Mouse (Mus musculus): ENCODE measurements around the gene Zfp592. TPM values are rescaled to one million over a fixed set of nuclear protein-coding genes. Genes with fewer than 3 reads are reported as not detected.

Gene Zfp592
- total and polyA plus RNA-seq, 3 experiments: 12.9 to 33.0 TPM; not detected in 1

GRCm38 (mm10) chr7:81093420-81093965 lies 100.0 kb downstream of the Zfp592 start:
- TF ChIP-seq CHD2 (IDR thresholded peaks at IDR 0.05; ENCODE audit: low read length) (no peak), KAT2A (conservative IDR thresholded peaks at IDR 0.05; ENCODE audit: low read depth, low read length) (no peak), MXI1 (IDR thresholded peaks at IDR 0.05; ENCODE audit: low read depth, low read length) (no peak), MAFK (IDR thresholded peaks at IDR 0.05; ENCODE audit: borderline replicate concordance, low read depth, low read length) (no peak), MAZ (IDR thresholded peaks at IDR 0.05; ENCODE audit: low read depth, low read length) (no peak), MYB (IDR thresholded peaks at IDR 0.05; ENCODE audit: low read depth, low read length) (no peak), ZKSCAN1 (IDR thresholded peaks at IDR 0.05; ENCODE audit: low read depth, low read length) (no peak), UBTF (IDR thresholded peaks at IDR 0.05; ENCODE audit: borderline replicate concordance, insufficient read depth, low read depth, low read length) (no peak), JUND (IDR thresholded peaks at IDR 0.05; ENCODE audit: low read depth, low read length) (no peak)
- no peak overlapping the region for H3K4me3 ChIP-seq (ENCODE audit: control insufficient read depth in 1 of 2, insufficient read depth in 1 of 2, low read depth in 2 of 2, low read length in 2 of 2)
- H3K79me2 ChIP-seq (ENCODE audit: control insufficient read depth, insufficient read depth, low read length, poor library complexity): no peaks in the 10 kb centered on the region
- H3K36me3 ChIP-seq (ENCODE audit: control insufficient read depth in 1 of 2, insufficient read depth in 2 of 2, low read length in 2 of 2): no peaks in the 10 kb centered on the region
- H3K4me1 ChIP-seq (ENCODE audit: control insufficient read depth in 1 of 2, insufficient read depth in 2 of 2, low read length in 2 of 2): no peaks in the 10 kb centered on the region
- no peak for DNase-seq (ENCODE audit: low read depth, low spot score)
- H3K9me3 ChIP-seq (replicated peaks; ENCODE audit: insufficient read depth, low read length): no peaks in the 10 kb centered on the region
- H3K27me3 ChIP-seq (ENCODE audit: control insufficient read depth in 1 of 2, insufficient read depth in 2 of 2, low read length in 2 of 2): peaks cover 2 to 7% of the 10 kb centered on the region in 2 experiments; a peak in 3 of 4 replicates
- no peak overlapping the region for H3K27ac ChIP-seq (ENCODE audit: control insufficient read depth, low read depth, low read length)
- H3K9ac ChIP-seq (ENCODE audit: control insufficient read depth, low read depth, low read length, poor library complexity, severe bottlenecking): no peak overlapping the region

- Histone ChIP-seq H3K79me2 (ENCODE audit: control insufficient read depth, insufficient read depth, low read length, poor library complexity) (no peaks in the 10 kb centered on the region), H3K27ac (ENCODE audit: control insufficient read depth, low read depth, low read length) (no peak overlapping the region), H3K9me3 (replicated peaks; ENCODE audit: insufficient read depth, low read length) (no peaks in the 10 kb centered on the region), H3K27me3 (ENCODE audit: control insufficient read depth in 1 of 2, insufficient read depth in 2 of 2, low read length in 2 of 2) (peaks cover 2 to 9% of the 10 kb centered on the region in 2 experiments; a peak in 3 of 4 replicates), H3K36me3 (ENCODE audit: control insufficient read depth in 1 of 2, insufficient read depth in 2 of 2, low read length in 2 of 2) (no peaks in the 10 kb centered on the region), H3K9ac (ENCODE audit: control insufficient read depth, low read depth, low read length, poor library complexity, severe bottlenecking) (no peak overlapping the region), H3K4me1 (ENCODE audit: control insufficient read depth in 1 of 2, insufficient read depth in 2 of 2, low read length in 2 of 2) (no peaks in the 10 kb centered on the region), H3K4me3 (ENCODE audit: control insufficient read depth in 1 of 2, insufficient read depth in 1 of 2, low read depth in 2 of 2, low read length in 2 of 2) (no peak overlapping the region)
- DNase-seq (ENCODE audit: low read depth, low spot score): no peak
- TF ChIP-seq NRF1 (IDR thresholded peaks at IDR 0.05; ENCODE audit: insufficient read depth, low read depth, low read length, poor library complexity, severe bottlenecking) (no peak), JUND (IDR thresholded peaks at IDR 0.05; ENCODE audit: low read depth, low read length) (no peak), TCF12 (IDR thresholded peaks at IDR 0.05; ENCODE audit: low read depth, low read length) (no peak), MAX (IDR thresholded peaks at IDR 0.05; ENCODE audit: low read length) (no peak), E2F4 (IDR thresholded peaks at IDR 0.05; ENCODE audit: borderline replicate concordance, low read depth, low read length) (no peak), MAFK (IDR thresholded peaks at IDR 0.05; ENCODE audit: borderline replicate concordance, low read depth, low read length) (no peak), CHD2 (IDR thresholded peaks at IDR 0.05; ENCODE audit: low read length) (no peak), GABPA (IDR thresholded peaks at IDR 0.05; ENCODE audit: low read depth, low read length) (no peak), ETS1 (IDR thresholded peaks at IDR 0.05; ENCODE audit: low read depth, low read length) (no peak), BHLHE40 (IDR thresholded peaks at IDR 0.05; ENCODE audit: borderline replicate concordance, low read depth, low read length) (no peak), POLR2A (IDR thresholded peaks at IDR 0.05; ENCODE audit: control insufficient read depth in 1 of 2, insufficient read depth in 1 of 2, low read depth in 1 of 2, low read length in 2 of 2, poor library complexity in 1 of 2) (no peak)
These were observed 100.8 kb downstream of the Zfp592 start for GRCm38 (mm10) chr7:81094104-81094757.

Other genes with a start within 250 kb of the Zfp592 start
- gene Iqgap1, start 167.7 kb upstream of the Zfp592 start, total RNA-seq (2012; rRNA removed): 20.6 and 29.4 TPM in 2 replicates
- gene Iqgap1, start 167.7 kb upstream of the Zfp592 start, polyA plus RNA-seq (2012; ENCODE audit: insufficient read depth in 1 of 2, insufficient read length in 2 of 2, low read depth in 1 of 2, low replicate concordance in 2 of 2, missing spikeins in 1 of 2): 10 to 100 TPM; 58.8 to 87.9 TPM
- gene Zscan2, start 132.8 kb upstream of the Zfp592 start, total RNA-seq (2012; rRNA removed): 1.1 and 1.2 TPM in 2 replicates
- gene Zscan2, start 132.8 kb upstream of the Zfp592 start, polyA plus RNA-seq (2012; ENCODE audit: insufficient read depth in 1 of 2, insufficient read length in 2 of 2, low read depth in 1 of 2, low replicate concordance in 2 of 2, missing spikeins in 1 of 2): 1 to 10 TPM in 1 of 2 experiments, not detected in 1; 2.4 TPM
- 58.0 and 67.0 TPM in 2 replicates for gene Wdr73, start 92.4 kb upstream of the Zfp592 start, total RNA-seq (2012; rRNA removed)
- gene Wdr73, start 92.4 kb upstream of the Zfp592 start, polyA plus RNA-seq (2012; ENCODE audit: insufficient read depth in 1 of 2, insufficient read length in 2 of 2, low read depth in 1 of 2, low replicate concordance in 2 of 2, missing spikeins in 1 of 2): 10 to 100 TPM in 1 of 2 experiments, not detected in 1; 57.8 TPM
- gene Nmb, start 88.6 kb upstream of the Zfp592 start, total RNA-seq (2012; rRNA removed): 4.4 and 4.7 TPM in 2 replicates
- gene Nmb, start 88.6 kb upstream of the Zfp592 start, polyA plus RNA-seq (2012; ENCODE audit: insufficient read depth in 1 of 2, insufficient read length in 2 of 2, low read depth in 1 of 2, low replicate concordance in 2 of 2, missing spikeins in 1 of 2): 1 to 10 TPM in 1 of 2 experiments, not detected in 1; 4.6 TPM
- gene Sec11a, start 45.9 kb upstream of the Zfp592 start, total RNA-seq (2012; rRNA removed): 132 and 144 TPM in 2 replicates
- gene Sec11a, start 45.9 kb upstream of the Zfp592 start, polyA plus RNA-seq (2012; ENCODE audit: insufficient read depth in 1 of 2, insufficient read length in 2 of 2, low read depth in 1 of 2, low replicate concordance in 2 of 2, missing spikeins in 1 of 2): 100 to 1,000 TPM in 1 of 2 experiments, not detected in 1; 114 TPM
- gene Alpk3, start 63.9 kb downstream of the Zfp592 start, total RNA-seq (2012; rRNA removed): under 0.01 TPM in 1 of 2 replicates, not detected in the other
- gene Alpk3, start 63.9 kb downstream of the Zfp592 start, polyA plus RNA-seq (2012; ENCODE audit: insufficient read depth in 1 of 2, insufficient read length in 2 of 2, low read depth in 1 of 2, low replicate concordance in 2 of 2, missing spikeins in 1 of 2): under 1 TPM in 1 of 2 experiments, not detected in 1; 0.03 TPM
- not detected in 2 replicates for gene Slc28a1, start 121.1 kb downstream of the Zfp592 start, total RNA-seq (2012; rRNA removed)
- not detected for gene Slc28a1, start 121.1 kb downstream of the Zfp592 start, polyA plus RNA-seq (2012; ENCODE audit: insufficient read depth in 1 of 2, insufficient read length in 2 of 2, low read depth in 1 of 2, low replicate concordance in 2 of 2, missing spikeins in 1 of 2)
- gene Pde8a, start 219.9 kb downstream of the Zfp592 start, total RNA-seq (2012; rRNA removed): not detected in 2 replicates
- gene Pde8a, start 219.9 kb downstream of the Zfp592 start, polyA plus RNA-seq (2012; ENCODE audit: insufficient read depth in 1 of 2, insufficient read length in 2 of 2, low read depth in 1 of 2, low replicate concordance in 2 of 2, missing spikeins in 1 of 2): under 1 TPM in 1 of 2 experiments, not detected in 1; 0.11 TPM

All from MEL (cell line).